14 mouse cellular contexts compared by ENCODE assay signal in genomic region chr8:44884399-44885006, GRCm38 (mm10). TPM values are rescaled to one million over a fixed set of nuclear protein-coding genes. Genes with fewer than 3 reads are reported as not detected.
"Had no signal": no experiment of that assay in that cellular context is flagged by ENCODE, and none has a peak within 500 bp of the region (broad histone marks: within the 10 kb centered on the region; RNA-seq: fewer than 3 reads in every experiment).

No protein-coding gene starts in this region.

- H3K9me3 ChIP-seq: liver, embryonic 13.5 days had no signal

- ATAC-seq: inflammation-experienced regulatory T-cells, adult 6 months; intestine, embryonic 16.5 days had no signal

- H3K36me3 ChIP-seq: liver, embryonic 13.5 days had no signal

- H3K27me3 ChIP-seq: liver, embryonic 13.5 days had no signal

- H3K4me1 ChIP-seq: liver, embryonic 13.5 days had no signal

- DNase-seq: kidney, adult 18-20 months; kidney, adult 9 months; kidney, postnatal 10 days; kidney, postnatal 36 days; layer of hippocampus, postnatal 36 days; liver, embryonic 13.5 days; lung, adult 2 months; lung, postnatal 36 days; thymus, adult 18-20 months; thymus, postnatal 36 days had no signal

- H3K27ac ChIP-seq: left cerebral cortex, adult 2 months; liver, embryonic 13.5 days had no signal

- H3K4me2 ChIP-seq: liver, embryonic 13.5 days had no signal

- H3K4me3 ChIP-seq: left cerebral cortex, adult 2 months; liver, embryonic 13.5 days had no signal

- H3K9ac ChIP-seq: liver, embryonic 13.5 days had no signal

RNA-seq across cellular contexts. Expression of gene Fat1, which starts 50.7 kb away (rescaled TPM):
- total RNA-seq: megakaryocyte progenitor cell, adult 5-6 weeks had no signal
- polyA plus RNA-seq: inflammation-experienced regulatory T-cells, adult 6 months had no signal
